Mouse (Mus musculus) bone marrow macrophage, adult 2 months (primary cell): Measurements from ENCODE around the gene Ephb4. TPM values are rescaled to one million over a fixed set of nuclear protein-coding genes. Genes with fewer than 3 reads are reported as not detected.
A peak's percentile ranks its signal among the peaks of the same experiment; 100 is the strongest.

Experiments used
- H3K27ac ChIP-seq: 2 replicates; pipeline ENCODE4 v1.5.1; 2012; ENCODE audit warnings: low read depth, low read length; ENCODE audit not compliant: insufficient read depth
- H3K4me1 ChIP-seq: 2 replicates; pipeline ENCODE4 v1.6.1; 2012; ENCODE audit warnings: low read length; ENCODE audit not compliant: control insufficient read depth, insufficient read depth
- H3K4me3 ChIP-seq: 2 replicates; pipeline ENCODE4 v1.5.1; 2012; ENCODE audit warnings: mild to moderate bottlenecking, low read length, moderate library complexity; ENCODE audit not compliant: insufficient read depth
- CTCF ChIP-seq: IDR thresholded peaks from 2 replicates; pipeline ENCODE4 v1.5.1; 2012; ENCODE audit warnings: low read depth, mild to moderate bottlenecking, low read length, moderate library complexity
- POLR2A ChIP-seq: IDR thresholded peaks from 2 replicates; pipeline ENCODE4 v1.6.1; 2012; ENCODE audit warnings: mild to moderate bottlenecking, low read depth, low read length, borderline replicate concordance
- polyA plus RNA-seq: library from polyadenylated mRNA; stranded (reverse); fragments of >200 nt; gene quantifications from 2 replicates; pipeline ENCODE4 v1.2.4, GENCODE M21; 2012; ENCODE audit not compliant: missing spikeins, insufficient read depth, insufficient read length

Ephb4 gene
- polyA plus RNA-seq, 1 experiment = 0.19 TPM

GRCm38 (mm10) chr5:137313466-137314192 is 36.3 kb upstream of the Ephb4 start:
- peaks cover 26% of the 10 kb centered on the region for H3K4me1 ChIP-seq
- H3K4me3 ChIP-seq = no peak overlapping the region
- no peak overlapping the region for H3K27ac ChIP-seq
- no peak for TF ChIP-seq POLR2A
- no peak for TF ChIP-seq CTCF

- Histone ChIP-seq H3K4me3 (no peak within 1 kb of the TSS), H3K4me1 (peaks cover 26% of the 10 kb centered on the region), H3K27ac (no peak within 1 kb of the TSS)
- TF ChIP-seq CTCF = no peak
- TF ChIP-seq POLR2A = no peak
These were observed 35.5 kb upstream of the Ephb4 start, which contains the start of gene Trip6 for GRCm38 (mm10) chr5:137314193-137315083. Gene Trip6 (minus strand): TSS chr5:137314404.

- no peak overlapping the region for H3K4me3 ChIP-seq
- H3K27ac ChIP-seq = no peak overlapping the region
- peaks cover 24% of the 10 kb centered on the region for H3K4me1 ChIP-seq
- TF ChIP-seq CTCF = no peak
- no peak for TF ChIP-seq POLR2A
These were observed 34.6 kb upstream of the Ephb4 start for GRCm38 (mm10) chr5:137315084-137315903.

GRCm38 (mm10) chr5:137317361-137317760 is 32.5 kb upstream of the Ephb4 start:
- TF ChIP-seq CTCF = no peak
- no peak for TF ChIP-seq POLR2A
- Histone ChIP-seq H3K4me3 (no peak overlapping the region), H3K4me1 (peaks cover 3% of the 10 kb centered on the region), H3K27ac (no peak overlapping the region)

- Histone ChIP-seq H3K4me3 (no peak overlapping the region), H3K27ac (no peak overlapping the region), H3K4me1 (no peaks in the 10 kb centered on the region)
- no peak for TF ChIP-seq POLR2A
- no peak for TF ChIP-seq CTCF
These were observed 31.3 kb upstream of the Ephb4 start for GRCm38 (mm10) chr5:137318570-137318969.

GRCm38 (mm10) chr5:137320996-137321395 is 28.9 kb upstream of the Ephb4 start:
- Histone ChIP-seq H3K27ac (no peak overlapping the region), H3K4me1 (no peaks in the 10 kb centered on the region), H3K4me3 (no peak overlapping the region)
- TF ChIP-seq POLR2A (no peak), CTCF (no peak)

- no peak overlapping the region for H3K4me3 ChIP-seq
- H3K27ac ChIP-seq = peak overlapping the region; percentile 13; the same call in 1 of the 2 replicates
- TF ChIP-seq POLR2A (no peak), CTCF (no peak)
- H3K4me1 ChIP-seq = peaks cover 23% of the 10 kb centered on the region
These were observed 19.0 kb upstream of the Ephb4 start for GRCm38 (mm10) chr5:137330910-137331309.

- peak overlapping the region; percentile 60 for H3K4me3 ChIP-seq
- TF ChIP-seq CTCF = no peak
- TF ChIP-seq POLR2A = no peak
- peaks cover 27% of the 10 kb centered on the region for H3K4me1 ChIP-seq
- peak overlapping the region; percentile 53 for H3K27ac ChIP-seq
These were observed 16.9 kb upstream of the Ephb4 start for GRCm38 (mm10) chr5:137332857-137333511.

- Histone ChIP-seq H3K27ac (peak within 1 kb of the TSS; percentile 53), H3K4me3 (peak within 1 kb of the TSS; percentile 60), H3K4me1 (peaks cover 27% of the 10 kb centered on the region)
- peak; percentile 44 for TF ChIP-seq CTCF
- TF ChIP-seq POLR2A = no peak
These were observed 16.3 kb upstream of the Ephb4 start, which contains the start of gene Slc12a9 for GRCm38 (mm10) chr5:137333512-137334174. Gene Slc12a9 (minus strand): TSS chr5:137333597.
